Mouse (Mus musculus): Measurements from ENCODE around the gene Stat4. TPM values are rescaled to one million over a fixed set of nuclear protein-coding genes. Genes with fewer than 3 reads are reported as not detected.

Stat4 gene
- polyA plus RNA-seq, 1 experiment, result 3.0 TPM

DNA sequence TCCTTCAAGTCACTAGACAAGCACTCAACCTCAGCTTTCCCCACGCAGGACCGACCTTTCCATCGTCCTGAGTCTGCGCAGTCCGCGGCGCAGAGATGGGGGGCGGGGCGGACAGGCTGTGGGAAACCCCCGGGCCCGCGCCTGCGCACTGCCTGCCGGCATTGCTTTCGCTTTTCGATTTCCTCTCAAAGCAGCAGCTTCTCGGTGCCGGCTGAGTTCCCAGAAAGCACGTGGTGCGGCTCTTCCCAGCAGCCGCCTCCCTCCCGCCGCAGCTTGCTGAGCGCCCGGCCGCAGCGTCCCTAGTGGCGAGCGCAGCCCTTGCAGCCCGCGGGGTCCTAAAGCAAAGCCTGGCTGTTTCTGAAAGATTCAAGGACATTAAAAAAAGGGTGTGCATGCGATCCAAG lies 126.7 kb downstream of the Stat4 start:
- no peak for TF ChIP-seq FLI1 (IDR thresholded peaks at IDR 0.05; ENCODE audit: low read length)
- TF ChIP-seq GATA1 (IDR thresholded peaks at IDR 0.05; ENCODE audit: borderline replicate concordance, low read length), result no peak
- peaks cover 9% of the 10 kb centered on the region for H3K36me3 ChIP-seq (replicated peaks; ENCODE audit: low read length)
- H3K4me3 ChIP-seq (replicated peaks), result peak overlapping the region; percentile 91
- H3K27me3 ChIP-seq (replicated peaks), result no peaks in the 10 kb centered on the region
- peaks cover 66% of the 10 kb centered on the region for H3K4me1 ChIP-seq
- no peaks in the 10 kb centered on the region for H3K9me3 ChIP-seq

DNA sequence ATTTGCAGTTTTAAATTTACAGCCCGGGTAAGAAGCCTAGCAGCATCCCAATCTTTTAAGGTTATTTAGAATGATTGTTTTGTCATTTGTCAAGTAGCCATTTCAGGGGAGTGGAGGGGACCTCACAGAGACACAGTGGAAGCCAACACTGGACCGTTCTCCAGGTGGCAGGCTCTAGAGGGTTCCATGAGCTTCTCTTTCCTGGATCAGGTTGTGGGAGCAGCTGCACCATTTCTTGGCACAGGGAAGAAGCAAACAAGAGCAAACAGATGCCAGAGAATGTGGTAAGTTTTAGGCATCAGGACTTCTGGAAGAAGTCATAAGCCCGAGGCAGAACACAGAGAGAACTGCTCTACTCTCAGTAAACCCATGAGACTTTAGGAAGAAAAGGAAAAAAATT lies 129.5 kb downstream of the Stat4 start:
- Histone ChIP-seq H3K36me3 (replicated peaks; ENCODE audit: low read length) (peaks cover 11% of the 10 kb centered on the region), H3K4me1 (peaks cover 77% of the 10 kb centered on the region), H3K4me3 (replicated peaks) (no peak overlapping the region), H3K9me3 (no peaks in the 10 kb centered on the region), H3K27me3 (replicated peaks) (no peaks in the 10 kb centered on the region)
- TF ChIP-seq FLI1 (IDR thresholded peaks at IDR 0.05; ENCODE audit: low read length), result no peak
- no peak for TF ChIP-seq GATA1 (IDR thresholded peaks at IDR 0.05; ENCODE audit: borderline replicate concordance, low read length)

DNA sequence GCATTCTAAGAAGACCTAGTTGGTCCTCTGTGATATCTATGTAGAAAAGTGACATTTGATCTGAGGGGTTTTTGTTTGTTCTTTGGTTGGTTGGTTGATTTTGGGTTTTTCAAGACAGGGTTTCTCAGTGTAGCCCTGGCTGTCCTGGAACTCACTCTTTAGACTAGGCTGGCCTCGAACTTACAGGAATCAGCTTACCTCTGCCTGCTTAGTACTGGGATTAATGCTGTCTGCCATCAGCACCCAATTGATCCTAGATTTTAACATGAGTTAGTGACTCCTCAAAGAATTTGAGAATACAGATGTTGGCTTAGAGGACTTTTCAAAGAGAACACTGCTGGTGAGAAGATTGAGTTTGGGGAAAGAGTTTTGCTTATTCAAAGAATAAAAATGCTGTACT lies 130.8 kb downstream of the Stat4 start:
- H3K4me1 ChIP-seq, result peaks cover 64% of the 10 kb centered on the region
- H3K27me3 ChIP-seq (replicated peaks), result no peaks in the 10 kb centered on the region
- peaks cover 22% of the 10 kb centered on the region for H3K36me3 ChIP-seq (replicated peaks; ENCODE audit: low read length)
- H3K9me3 ChIP-seq, result no peaks in the 10 kb centered on the region
- TF ChIP-seq GATA1 (IDR thresholded peaks at IDR 0.05; ENCODE audit: borderline replicate concordance, low read length), result no peak
- no peak for TF ChIP-seq FLI1 (IDR thresholded peaks at IDR 0.05; ENCODE audit: low read length)
- H3K4me3 ChIP-seq (replicated peaks), result no peak overlapping the region

DNA sequence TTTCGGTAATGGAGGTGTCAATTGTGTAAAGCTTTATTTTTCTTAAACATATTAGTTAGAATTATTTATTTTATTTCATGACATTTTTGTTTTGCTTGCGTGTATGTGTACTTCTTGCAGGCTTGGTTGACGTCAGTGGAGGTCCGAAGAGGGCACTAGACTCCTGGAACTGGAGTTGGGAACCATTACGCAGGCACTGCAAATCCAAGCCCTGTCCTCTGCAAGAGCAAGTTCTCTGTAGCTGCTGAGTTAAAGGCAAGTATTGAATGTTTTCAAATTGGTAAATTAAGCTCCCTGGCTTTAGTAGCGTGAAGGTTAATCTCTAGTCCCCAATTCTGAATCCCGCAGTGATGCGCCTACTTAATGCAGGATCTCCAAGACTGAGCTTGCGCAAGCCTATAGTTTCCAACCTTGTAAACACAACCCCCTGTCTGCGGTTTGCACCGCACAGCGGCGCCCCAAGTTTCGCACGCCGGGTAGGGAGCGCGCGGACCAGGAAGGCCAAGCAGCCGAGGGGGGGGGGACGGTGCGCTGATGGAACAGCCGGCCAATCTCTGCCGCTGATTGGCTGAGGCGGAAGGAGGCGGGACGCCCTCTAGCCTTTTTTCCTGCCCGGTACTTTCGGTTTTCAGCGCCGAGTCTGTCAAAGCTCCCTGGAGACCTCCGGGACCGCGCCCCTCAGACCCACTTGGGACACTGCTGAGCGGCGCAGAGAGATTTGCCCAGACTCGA lies 132.1 kb downstream of the Stat4 start, which contains the start of gene Stat1:
Stat1 (plus strand) TSS at position 581 of the 732 bp plus-strand sequence.
- Histone ChIP-seq H3K4me1 (peaks cover 55% of the 10 kb centered on the region), H3K36me3 (replicated peaks; ENCODE audit: low read length) (peaks cover 35% of the 10 kb centered on the region), H3K4me3 (replicated peaks) (peak within 1 kb of the TSS; percentile 98), H3K27me3 (replicated peaks) (no peaks in the 10 kb centered on the region), H3K9me3 (no peaks in the 10 kb centered on the region)
- TF ChIP-seq GATA1 (IDR thresholded peaks at IDR 0.05; ENCODE audit: borderline replicate concordance, low read length) (no peak), FLI1 (IDR thresholded peaks at IDR 0.05; ENCODE audit: low read length) (no peak)

DNA sequence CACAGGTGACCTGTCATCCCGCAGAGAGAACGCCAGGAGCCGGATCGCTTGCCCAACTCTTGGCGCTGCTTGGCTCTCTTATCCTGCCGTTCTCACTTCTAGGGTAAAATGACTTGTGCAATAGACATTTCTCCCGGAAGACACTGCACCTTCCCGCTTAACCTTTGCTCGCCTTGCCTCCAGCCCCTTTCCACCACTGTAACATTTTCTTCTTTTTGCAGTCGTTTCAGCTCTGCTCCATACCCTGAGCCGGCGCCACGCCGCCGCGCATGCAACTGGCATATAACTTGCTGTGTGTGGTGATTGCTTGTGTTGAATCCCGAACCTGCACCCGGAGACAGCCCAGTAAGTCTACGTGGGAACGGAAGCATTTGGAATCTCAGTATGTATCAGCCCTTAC lies 132.7 kb downstream of the Stat4 start:
- Histone ChIP-seq H3K9me3 (no peaks in the 10 kb centered on the region), H3K27me3 (replicated peaks) (no peaks in the 10 kb centered on the region), H3K36me3 (replicated peaks; ENCODE audit: low read length) (peaks cover 42% of the 10 kb centered on the region), H3K4me3 (replicated peaks) (peak overlapping the region; percentile 98), H3K4me1 (peaks cover 52% of the 10 kb centered on the region)
- TF ChIP-seq GATA1 (IDR thresholded peaks at IDR 0.05; ENCODE audit: borderline replicate concordance, low read length) (no peak), FLI1 (IDR thresholded peaks at IDR 0.05; ENCODE audit: low read length) (no peak)

DNA sequence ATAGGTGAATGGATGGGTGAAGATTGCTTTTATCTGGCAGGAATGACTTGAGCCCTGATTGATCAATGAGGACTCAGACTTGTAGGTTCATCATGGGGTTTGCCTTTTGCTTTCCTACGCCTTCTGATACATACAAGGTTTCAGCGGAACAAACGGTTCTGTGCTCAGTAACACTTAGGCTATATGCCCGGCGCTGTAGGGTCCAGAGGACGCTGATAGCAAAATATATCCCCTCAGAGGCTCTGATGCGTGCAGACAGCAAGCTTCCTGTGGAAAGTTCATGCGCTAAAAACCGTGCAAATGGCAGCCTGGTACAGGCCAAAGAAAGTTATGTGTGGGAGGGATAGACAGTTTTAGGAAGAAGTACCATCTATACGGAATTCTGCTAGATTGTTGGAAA lies 133.2 kb downstream of the Stat4 start:
- Histone ChIP-seq H3K36me3 (replicated peaks; ENCODE audit: low read length) (peaks cover 47% of the 10 kb centered on the region), H3K27me3 (replicated peaks) (no peaks in the 10 kb centered on the region), H3K4me3 (replicated peaks) (peak overlapping the region; percentile 98), H3K9me3 (no peaks in the 10 kb centered on the region), H3K4me1 (peaks cover 53% of the 10 kb centered on the region)
- TF ChIP-seq GATA1 (IDR thresholded peaks at IDR 0.05; ENCODE audit: borderline replicate concordance, low read length) (no peak), FLI1 (IDR thresholded peaks at IDR 0.05; ENCODE audit: low read length) (no peak)

DNA sequence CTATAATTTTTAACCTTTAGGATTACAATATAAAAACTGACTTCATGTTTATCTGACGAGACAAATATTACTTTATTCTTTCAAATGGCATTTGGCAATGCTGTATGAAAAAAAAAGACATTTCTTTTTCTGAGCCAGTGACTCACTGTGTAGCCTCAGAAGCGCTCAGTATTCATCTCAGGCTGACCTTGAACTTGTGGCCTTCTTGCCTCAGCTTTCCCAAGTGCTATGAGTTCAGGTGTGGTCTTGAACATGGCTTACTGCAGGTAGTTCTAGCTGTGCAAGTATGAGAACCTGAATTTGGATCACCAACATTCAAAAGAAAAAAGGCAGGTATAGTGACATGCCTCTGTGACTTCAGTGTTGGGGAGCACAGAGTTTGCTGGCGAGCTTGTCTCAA lies 134.1 kb downstream of the Stat4 start:
- Histone ChIP-seq H3K9me3 (no peaks in the 10 kb centered on the region), H3K36me3 (replicated peaks; ENCODE audit: low read length) (peaks cover 54% of the 10 kb centered on the region), H3K4me3 (replicated peaks) (peak overlapping the region; percentile 31), H3K4me1 (peaks cover 53% of the 10 kb centered on the region), H3K27me3 (replicated peaks) (no peaks in the 10 kb centered on the region)
- no peak for TF ChIP-seq FLI1 (IDR thresholded peaks at IDR 0.05; ENCODE audit: low read length)
- TF ChIP-seq GATA1 (IDR thresholded peaks at IDR 0.05; ENCODE audit: borderline replicate concordance, low read length), result no peak

DNA sequence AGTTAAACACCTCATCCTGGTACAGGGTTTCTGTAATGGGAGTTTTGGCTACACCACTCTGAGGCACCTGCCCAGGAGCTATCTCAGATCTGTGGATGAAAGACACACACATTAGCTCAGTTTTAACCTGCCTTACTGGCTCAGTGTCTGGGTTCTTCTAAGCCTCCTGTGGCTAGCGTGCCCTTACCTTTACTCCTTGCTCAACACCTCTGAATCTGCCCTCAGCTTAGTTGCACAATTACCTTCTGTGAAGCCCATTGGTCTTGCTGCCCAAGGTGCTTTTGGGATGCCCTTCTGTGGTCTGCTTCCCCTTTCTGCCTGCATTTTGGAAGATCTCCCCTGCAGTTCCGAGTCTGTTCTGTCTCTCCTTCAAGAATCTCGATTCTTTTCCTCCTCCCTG lies 137.9 kb downstream of the Stat4 start:
- H3K9me3 ChIP-seq, result no peaks in the 10 kb centered on the region
- no peak overlapping the region for H3K4me3 ChIP-seq (replicated peaks)
- no peaks in the 10 kb centered on the region for H3K27me3 ChIP-seq (replicated peaks)
- peaks cover 83% of the 10 kb centered on the region for H3K36me3 ChIP-seq (replicated peaks; ENCODE audit: low read length)
- TF ChIP-seq GATA1 (IDR thresholded peaks at IDR 0.05; ENCODE audit: borderline replicate concordance, low read length) (no peak), FLI1 (IDR thresholded peaks at IDR 0.05; ENCODE audit: low read length) (no peak)
- peaks cover 53% of the 10 kb centered on the region for H3K4me1 ChIP-seq

DNA sequence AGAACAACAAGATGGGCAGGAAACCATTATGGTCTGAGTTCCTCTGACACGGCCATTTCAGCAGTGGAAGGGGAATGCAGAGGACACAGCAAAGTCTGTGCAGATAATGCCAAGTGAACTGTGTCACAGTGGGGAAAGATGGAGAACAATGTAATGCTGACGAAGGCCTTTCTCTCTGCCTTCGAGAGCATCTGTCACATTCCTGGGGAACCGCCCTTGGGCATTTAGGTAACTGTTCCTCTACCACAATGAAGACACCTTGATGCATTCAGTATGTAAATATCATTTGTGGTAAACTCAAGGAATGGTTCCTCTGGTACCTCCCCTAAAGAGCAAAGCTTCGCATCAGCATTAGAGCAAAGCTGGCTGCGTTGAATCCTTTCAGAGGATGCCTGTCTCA lies 140.4 kb downstream of the Stat4 start:
- Histone ChIP-seq H3K4me3 (replicated peaks) (peak overlapping the region; percentile 67), H3K27me3 (replicated peaks) (no peaks in the 10 kb centered on the region), H3K4me1 (peaks cover 47% of the 10 kb centered on the region), H3K36me3 (replicated peaks; ENCODE audit: low read length) (peaks cover 89% of the 10 kb centered on the region), H3K9me3 (no peaks in the 10 kb centered on the region)
- TF ChIP-seq FLI1 (IDR thresholded peaks at IDR 0.05; ENCODE audit: low read length) (no peak), GATA1 (IDR thresholded peaks at IDR 0.05; ENCODE audit: borderline replicate concordance, low read length) (no peak)

DNA sequence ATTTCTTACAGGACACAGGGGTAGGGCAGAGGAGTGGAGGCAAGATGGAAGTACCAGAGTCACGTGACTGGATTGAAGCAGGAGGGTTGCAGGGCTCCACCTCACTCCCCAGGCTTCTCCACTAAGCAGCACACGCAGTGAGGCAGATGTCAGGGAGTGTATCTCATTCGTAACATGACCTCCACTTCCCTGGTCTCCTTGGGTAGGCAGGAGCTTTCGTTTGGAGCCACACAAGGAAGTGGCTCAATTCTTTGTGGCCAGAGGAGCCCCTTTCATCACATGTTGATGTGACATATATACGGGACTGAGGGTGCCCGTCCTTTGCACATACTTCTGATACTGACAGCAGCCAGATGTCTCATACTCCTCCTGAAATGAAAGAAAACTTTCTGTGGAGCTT lies 142.8 kb downstream of the Stat4 start:
- Histone ChIP-seq H3K4me3 (replicated peaks) (peak overlapping the region; percentile 42), H3K9me3 (no peaks in the 10 kb centered on the region), H3K4me1 (peaks cover 41% of the 10 kb centered on the region), H3K36me3 (replicated peaks; ENCODE audit: low read length) (peaks cover 88% of the 10 kb centered on the region), H3K27me3 (replicated peaks) (no peaks in the 10 kb centered on the region)
- no peak for TF ChIP-seq FLI1 (IDR thresholded peaks at IDR 0.05; ENCODE audit: low read length)
- no peak for TF ChIP-seq GATA1 (IDR thresholded peaks at IDR 0.05; ENCODE audit: borderline replicate concordance, low read length)
